Mouse (Mus musculus): ENCODE results near the gene Grip2.

DNA sequence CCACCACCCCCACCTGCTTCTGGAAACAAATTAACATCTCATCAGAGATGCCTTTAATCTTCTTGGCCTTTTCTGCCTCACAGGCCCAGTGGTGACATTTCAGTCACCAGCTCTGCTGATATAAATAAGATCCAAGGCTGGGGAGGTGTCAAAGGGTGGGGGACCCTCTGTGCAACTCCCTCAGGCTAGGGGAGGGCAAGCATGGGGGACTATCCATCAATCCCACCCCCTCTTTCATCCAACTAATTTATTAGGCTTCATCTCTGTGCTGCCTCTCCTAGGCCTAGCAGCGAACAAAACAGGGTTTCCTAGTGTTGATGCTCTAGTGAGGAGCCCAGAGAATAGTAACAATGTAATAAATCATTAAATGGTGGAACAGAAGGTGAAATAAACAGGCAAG, 17.0 kb downstream of the Grip2 start:
- TF ChIP-seq CTCF (IDR thresholded peaks at IDR 0.05; ENCODE audit: insufficient read depth, low read depth, low read length) (no peak), POLR2A (IDR thresholded peaks at IDR 0.05; ENCODE audit: insufficient read depth, low read depth, low read length) (no peak)

Measured in olfactory bulb, adult 2 months (tissue).